Mouse (Mus musculus) R1 (cell line): Measurements from ENCODE around the gene Mapt.
"Not testable (repeated sequence)": the region's sequence is repeated elsewhere in the genome, so short reads cannot be mapped to it uniquely, and the experiment has no call there.

ENCODE experiments used
- DNase-seq: peaks from one replicate; pipeline ENCODE4 v3.0.0-alpha.2; 2018; ENCODE audit warnings: low read depth, low spot score

The Mapt gene

GRCm38 (mm10) chr11:104233101-104233500 is 1.9 kb downstream of the Mapt start:
- DNase-seq: peak; percentile 69

GRCm38 (mm10) chr11:104233574-104234206 is 2.5 kb downstream of the Mapt start:
- DNase-seq: no peak

- DNase-seq: no peak
These were observed 3.5 kb downstream of the Mapt start for GRCm38 (mm10) chr11:104234680-104235079.

- DNase-seq: no peak
These were observed 4.7 kb downstream of the Mapt start for GRCm38 (mm10) chr11:104235881-104236280.

- DNase-seq: no peak
These were observed 6.0 kb downstream of the Mapt start for GRCm38 (mm10) chr11:104237226-104237625.

- DNase-seq: no peak
These were observed 7.0 kb downstream of the Mapt start for GRCm38 (mm10) chr11:104237958-104238747.

GRCm38 (mm10) chr11:104245478-104245877 is 14.3 kb downstream of the Mapt start:
- DNase-seq: not testable (repeated sequence)

- no peak for DNase-seq
These were observed 15.0 kb downstream of the Mapt start for GRCm38 (mm10) chr11:104246171-104246694.

- no peak for DNase-seq
These were observed 16.0 kb downstream of the Mapt start for GRCm38 (mm10) chr11:104247141-104247717.

GRCm38 (mm10) chr11:104249420-104249819 is 18.2 kb downstream of the Mapt start:
- DNase-seq: no peak

- no peak for DNase-seq
These were observed 19.9 kb downstream of the Mapt start for GRCm38 (mm10) chr11:104251121-104251520.

- no peak for DNase-seq
These were observed 20.9 kb downstream of the Mapt start for GRCm38 (mm10) chr11:104252094-104252493.

GRCm38 (mm10) chr11:104254408-104255039 is 23.3 kb downstream of the Mapt start:
- DNase-seq: no peak

- DNase-seq: no peak
These were observed 25.0 kb downstream of the Mapt start for GRCm38 (mm10) chr11:104256179-104256578.

GRCm38 (mm10) chr11:104258991-104259390 is 27.8 kb downstream of the Mapt start:
- peak; percentile 31 for DNase-seq

GRCm38 (mm10) chr11:104264683-104265082 is 33.5 kb downstream of the Mapt start:
- no peak for DNase-seq

GRCm38 (mm10) chr11:104265669-104266068 is 34.5 kb downstream of the Mapt start:
- no peak for DNase-seq

- no peak for DNase-seq
These were observed 36.2 kb downstream of the Mapt start for GRCm38 (mm10) chr11:104267380-104267779.

GRCm38 (mm10) chr11:104269385-104269822 is 38.2 kb downstream of the Mapt start:
- no peak for DNase-seq

- no peak for DNase-seq
These were observed 39.3 kb downstream of the Mapt start for GRCm38 (mm10) chr11:104270452-104270851.

- no peak for DNase-seq
These were observed 39.7 kb downstream of the Mapt start for GRCm38 (mm10) chr11:104270876-104271275.

GRCm38 (mm10) chr11:104271876-104272275 is 40.7 kb downstream of the Mapt start:
- DNase-seq: no peak
